Mouse (Mus musculus): ENCODE data around the gene Fam102b.

The Fam102b gene

GRCm38 (mm10) chr3:109027515-109027987, at the start of gene Fam102b:
Gene Fam102b (minus strand): TSS chr3:109027607.
- DNase-seq, result peak; percentile 94

GRCm38 (mm10) chr3:109062989-109063388, 35.6 kb upstream of the Fam102b start:
- peak; percentile 63 for DNase-seq

- DNase-seq, result no peak
Observed at GRCm38 (mm10) chr3:109062391-109062790, 35.0 kb upstream of the Fam102b start.

GRCm38 (mm10) chr3:109059903-109060302, 32.5 kb upstream of the Fam102b start:
- no peak for DNase-seq

- DNase-seq, result no peak
Observed at GRCm38 (mm10) chr3:109051946-109052331, 24.5 kb upstream of the Fam102b start.

- DNase-seq, result no peak
Observed at GRCm38 (mm10) chr3:109051056-109051945, 23.9 kb upstream of the Fam102b start.

- DNase-seq, result no peak
Observed at GRCm38 (mm10) chr3:109047707-109048283, 20.4 kb upstream of the Fam102b start.

- DNase-seq, result no peak
Observed at GRCm38 (mm10) chr3:109046428-109046827, 19.0 kb upstream of the Fam102b start.

GRCm38 (mm10) chr3:109043395-109043794, 16.0 kb upstream of the Fam102b start:
- no peak for DNase-seq

- DNase-seq, result no peak
Observed at GRCm38 (mm10) chr3:109040908-109041307, 13.5 kb upstream of the Fam102b start.

GRCm38 (mm10) chr3:109034411-109034810, 7.0 kb upstream of the Fam102b start:
- DNase-seq, result no peak

GRCm38 (mm10) chr3:109032306-109032705, 4.9 kb upstream of the Fam102b start:
- DNase-seq, result no peak

- DNase-seq, result no peak
Observed at GRCm38 (mm10) chr3:109031626-109032025, 4.2 kb upstream of the Fam102b start.

GRCm38 (mm10) chr3:109030817-109031216, 3.4 kb upstream of the Fam102b start:
- no peak for DNase-seq

- no peak for DNase-seq
Observed at GRCm38 (mm10) chr3:109029661-109030060, 2.3 kb upstream of the Fam102b start.

- no peak for DNase-seq
Observed at GRCm38 (mm10) chr3:109026991-109027470, 376 bp downstream of the Fam102b start.

- DNase-seq, result peak; percentile 41
Observed at GRCm38 (mm10) chr3:109026462-109026990, 881 bp downstream of the Fam102b start.

- DNase-seq, result peak; percentile 91
Observed at GRCm38 (mm10) chr3:109025579-109025978, 1.8 kb downstream of the Fam102b start.

- DNase-seq, result no peak
Observed at GRCm38 (mm10) chr3:109023066-109023465, 4.3 kb downstream of the Fam102b start.

- DNase-seq, result no peak
Observed at GRCm38 (mm10) chr3:109021720-109022516, 5.5 kb downstream of the Fam102b start.

GRCm38 (mm10) chr3:109018336-109018735, 9.1 kb downstream of the Fam102b start:
- DNase-seq, result no peak

GRCm38 (mm10) chr3:109012595-109012994, 14.8 kb downstream of the Fam102b start:
- no peak for DNase-seq
